Mouse (Mus musculus) liver, adult 2 months (tissue): ENCODE results near the gene Brcc3. TPM values are rescaled to one million over a fixed set of nuclear protein-coding genes. Genes with fewer than 3 reads are reported as not detected.
"Not testable (repeated sequence)": the region's sequence is repeated elsewhere in the genome, so short reads cannot be mapped to it uniquely, and the experiment has no call there.

Experiments used
- DNase-seq: peaks from one replicate; pipeline ENCODE4 v3.0.0-alpha.2; 2011; ENCODE audit warnings: low read depth, low spot score; ENCODE audit errors: extremely low read depth
- H3K27ac ChIP-seq: fragments of 200-500 bp; replicated peaks from 2 replicates; pipeline ENCODE4 v1.5.1; 2012; ENCODE audit warnings: low read depth, mild to moderate bottlenecking, control low read depth, inconsistent platforms, low read length; ENCODE audit not compliant: insufficient read depth
- H3K27me3 ChIP-seq: fragments of 200-500 bp; 2 replicates; pipeline ENCODE4 v1.6.1; 2012; ENCODE audit warnings: mild to moderate bottlenecking, moderate library complexity, low read length, inconsistent platforms; ENCODE audit not compliant: control insufficient read depth, insufficient read depth
- H3K36me3 ChIP-seq: fragments of 200-500 bp; 2 replicates; pipeline ENCODE4 v1.6.1; 2012; ENCODE audit warnings: low read length, inconsistent platforms; ENCODE audit not compliant: control insufficient read depth, insufficient read depth
- H3K4me1 ChIP-seq: fragments of 200-500 bp; 2 replicates; pipeline ENCODE4 v1.6.1; 2011; ENCODE audit warnings: low read length; ENCODE audit not compliant: control insufficient read depth, insufficient read depth
- H3K4me3 ChIP-seq: fragments of 200-500 bp; 2 replicates; pipeline ENCODE4 v1.5.1; 2011; ENCODE audit warnings: low read depth, mild to moderate bottlenecking, control low read depth, low read length, moderate library complexity; ENCODE audit not compliant: insufficient read depth
- H3K79me2 ChIP-seq: fragments of 200-500 bp; 2 replicates; pipeline ENCODE4 v1.6.1; 2012; ENCODE audit warnings: inconsistent platforms, mild to moderate bottlenecking, low read length, moderate library complexity; ENCODE audit not compliant: control insufficient read depth, insufficient read depth
- H3K9ac ChIP-seq: fragments of 200-500 bp; 2 replicates; pipeline ENCODE4 v1.6.1; 2012; ENCODE audit warnings: low read depth, mild to moderate bottlenecking, control low read depth, inconsistent platforms, low read length
- CTCF ChIP-seq: fragments of 200-500 bp; IDR thresholded peaks from 2 replicates; pipeline ENCODE4 v1.5.1; 2011; ENCODE audit warnings: low read depth, low read length, control low read depth
- POLR2A ChIP-seq: fragments of 200-500 bp; IDR thresholded peaks from 2 replicates; pipeline ENCODE4 v1.6.1; 2011; ENCODE audit warnings: low read length, control low read depth; ENCODE audit not compliant: insufficient read depth; ENCODE audit errors: extremely low read depth
- WGBS: fragments of 180-500 bp; shearing (Covaris S2); methylation state at CpG from one replicate; pipeline ENCODE4 v1.1.7; 2018; 5-methylcytosine and 5-hydroxymethylcytosine counted together
- polyA plus RNA-seq: library from polyadenylated mRNA; depleted of rRNA; stranded (reverse); fragments of >200 nt; gene quantifications from 2 replicates; pipeline ENCODE4 v1.2.3, GENCODE M21; 2012; rRNA removed
- total RNA-seq: library from RNA; depleted of rRNA; stranded (reverse); fragments of >200 nt; gene quantifications from 2 replicates; pipeline ENCODE4 v1.2.3, GENCODE M21; 2014; rRNA removed

The Brcc3 gene
- total and polyA plus RNA-seq, 2 experiments, result 9.1 to 14.6 TPM

DNA sequence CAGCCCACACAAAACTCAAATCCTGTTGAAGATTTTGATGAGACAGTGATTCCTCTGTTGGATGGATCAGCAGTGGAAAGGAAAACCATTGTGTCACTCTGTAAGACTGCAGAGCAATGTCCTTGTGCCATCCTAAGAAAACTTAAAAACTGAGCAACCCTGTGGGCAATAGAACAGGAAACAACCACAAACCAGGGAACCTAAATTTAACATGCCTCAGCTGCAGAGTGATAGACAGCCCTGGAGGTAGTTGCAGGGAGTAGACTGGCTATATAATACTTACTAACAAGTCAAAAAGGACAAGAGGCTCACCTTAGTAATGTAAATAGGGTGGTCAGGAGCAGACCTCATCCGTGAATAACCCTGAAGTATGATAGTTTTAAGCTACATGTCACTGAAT, 38.2 kb downstream of the Brcc3 start:
- Histone ChIP-seq H3K4me1 (no peaks in the 10 kb centered on the region), H3K9ac (no peak overlapping the region), H3K27ac (no peak overlapping the region), H3K79me2 (no peaks in the 10 kb centered on the region), H3K36me3 (peaks cover 8% of the 10 kb centered on the region), H3K4me3 (no peak overlapping the region), H3K27me3 (no peaks in the 10 kb centered on the region)
- TF ChIP-seq POLR2A, result no peak
- TF ChIP-seq CTCF, result no peak
- no peak for DNase-seq
- WGBS, result 100% methylated on average over 1 of the region's 1 CpGs

GRCm38 (mm10) chrX:75475182-75475644, 58.8 kb downstream of the Brcc3 start:
- WGBS, result 2% methylated on average over 37 of the region's 37 CpGs
- peak overlapping the region; percentile 49; the same call in 1 of the 2 replicates for H3K4me3 ChIP-seq
- not testable (repeated sequence) for H3K79me2 ChIP-seq, H3K4me1 ChIP-seq, H3K27me3 ChIP-seq, H3K9ac ChIP-seq, H3K27ac ChIP-seq, DNase-seq, H3K36me3 ChIP-seq

DNA sequence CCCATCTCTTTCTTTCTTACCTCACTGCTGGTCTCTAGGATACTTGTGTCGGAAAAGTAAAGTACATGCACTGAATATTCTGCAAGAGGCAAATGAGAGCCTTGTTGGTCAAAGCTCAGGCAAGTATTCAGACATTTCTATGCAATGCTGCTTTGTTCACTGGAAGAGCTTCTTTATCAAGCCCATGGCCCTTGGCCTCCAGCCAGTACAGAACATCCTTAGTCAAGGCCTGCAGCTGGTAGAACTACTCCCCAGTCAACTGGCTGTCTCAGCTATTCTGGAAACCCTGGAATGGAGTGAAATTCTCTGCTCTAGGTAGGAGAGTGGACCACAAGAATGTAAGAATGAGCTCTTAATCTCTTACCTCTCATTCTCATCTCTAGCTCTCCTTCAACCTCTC, 73.5 kb downstream of the Brcc3 start:
- Histone ChIP-seq H3K9ac (no peak overlapping the region), H3K4me3 (no peak overlapping the region), H3K27ac (no peak overlapping the region), H3K79me2 (no peaks in the 10 kb centered on the region), H3K27me3 (no peaks in the 10 kb centered on the region), H3K4me1 (no peaks in the 10 kb centered on the region), H3K36me3 (no peaks in the 10 kb centered on the region)
- WGBS, result 95% methylated on average over 1 of the region's 1 CpGs
- no peak for TF ChIP-seq CTCF
- TF ChIP-seq POLR2A, result no peak
- no peak for DNase-seq

Other genes with a start within 250 kb of the Brcc3 start
- gene Fundc2, start 34.2 kb upstream of the Brcc3 start, total RNA-seq, result 5.6 and 6.8 TPM in 2 replicates
- gene Fundc2, start 34.2 kb upstream of the Brcc3 start, polyA plus RNA-seq, result 1.1 and 1.2 TPM in 2 replicates
- 21.3 and 32.5 TPM in 2 replicates for gene F8, start 34.0 kb upstream of the Brcc3 start, total RNA-seq
- gene F8, start 34.0 kb upstream of the Brcc3 start, polyA plus RNA-seq, result 0.57 and 1.6 TPM in 2 replicates
- gene Cmc4, start within 50 bp of the Brcc3 start, total RNA-seq, result 4.6 and 5.0 TPM in 2 replicates
- gene Cmc4, start within 50 bp of the Brcc3 start, polyA plus RNA-seq, result 2.2 and 2.9 TPM in 2 replicates
- 8.8 and 9.5 TPM in 2 replicates for gene Mtcp1, start within 50 bp of the Brcc3 start, total RNA-seq
- gene Mtcp1, start within 50 bp of the Brcc3 start, polyA plus RNA-seq, result 1.7 and 2.1 TPM in 2 replicates
- gene Vbp1, start 97.7 kb downstream of the Brcc3 start, total RNA-seq, result 15.2 and 18.4 TPM in 2 replicates
- gene Vbp1, start 97.7 kb downstream of the Brcc3 start, polyA plus RNA-seq, result 1.2 TPM in 2 replicates
- gene Rab39b, start 161.6 kb downstream of the Brcc3 start, total RNA-seq, result under 0.01 and 0.09 TPM in 2 replicates
- gene Rab39b, start 161.6 kb downstream of the Brcc3 start, polyA plus RNA-seq, result not detected in 2 replicates